Mouse (Mus musculus): ENCODE measurements at regions not wholly inside any gene's neighbourhood (a gene's known extent, or its start where the extent isn't known, plus 50 kb on each side); places are given as distances from the start of the nearest gene placed in this dataset.

DNA sequence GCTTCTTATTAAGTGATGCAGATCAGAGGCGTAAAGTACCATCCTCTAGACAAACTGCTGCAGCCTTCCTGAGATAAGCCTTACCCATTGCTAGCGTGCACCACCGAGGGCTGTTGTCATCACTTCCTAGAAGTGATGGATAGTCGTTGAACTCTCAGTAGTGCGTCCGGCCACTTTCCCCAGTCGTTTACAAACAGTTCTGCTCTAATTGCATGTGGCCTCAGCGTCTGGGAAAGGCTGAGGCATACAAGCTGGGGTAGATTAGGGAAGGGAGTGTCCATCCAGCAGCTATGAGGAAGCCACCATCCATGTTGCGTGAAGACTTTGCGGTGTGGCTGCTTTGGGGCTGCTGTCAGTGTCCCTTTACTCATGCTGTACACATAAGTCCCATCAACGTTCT lies 60.7 kb upstream of the Akap6 start:
- ATAC-seq (ENCODE audit: low FRiP score, low TSS enrichment) (no peak), DNase-seq (no peak)
- Histone ChIP-seq H3K9me3 (ENCODE audit: control insufficient read depth, low read length) (no peaks in the 10 kb centered on the region), H3K36me3 (ENCODE audit: control insufficient read depth, insufficient read depth, low read length) (no peaks in the 10 kb centered on the region), H3K4me2 (ENCODE audit: low read length) (no peak overlapping the region), H3K4me1 (ENCODE audit: control insufficient read depth, insufficient read depth, low read length) (no peaks in the 10 kb centered on the region), H3K4me3 (replicated peaks; ENCODE audit: low read depth, low read length) (no peak overlapping the region), H3K9ac (replicated peaks; ENCODE audit: low read length) (no peak overlapping the region), H3K27ac (replicated peaks; ENCODE audit: low read depth, low read length) (no peak overlapping the region), H3K27me3 (ENCODE audit: control insufficient read depth, insufficient read depth, low read length) (no peaks in the 10 kb centered on the region)
- WGBS, result 87% methylated on average over 11 of the region's 11 CpGs

- H3K9me3 ChIP-seq (ENCODE audit: control insufficient read depth, low read length), result no peaks in the 10 kb centered on the region
- H3K27ac ChIP-seq (replicated peaks; ENCODE audit: low read depth, low read length), result no peak overlapping the region
- DNase-seq, result no peak
- H3K4me3 ChIP-seq (replicated peaks; ENCODE audit: low read depth, low read length), result no peak overlapping the region
- H3K36me3 ChIP-seq (ENCODE audit: control insufficient read depth, insufficient read depth, low read length), result no peaks in the 10 kb centered on the region
- no peaks in the 10 kb centered on the region for H3K4me1 ChIP-seq (ENCODE audit: control insufficient read depth, insufficient read depth, low read length)
- H3K27me3 ChIP-seq (ENCODE audit: control insufficient read depth, insufficient read depth, low read length), result no peaks in the 10 kb centered on the region
- WGBS, result 79% methylated on average over 5 of the region's 5 CpGs
- H3K9ac ChIP-seq (replicated peaks; ENCODE audit: low read length), result no peak overlapping the region
- ATAC-seq (ENCODE audit: low FRiP score, low TSS enrichment), result no peak
- H3K4me2 ChIP-seq (ENCODE audit: low read length), result no peak overlapping the region
Measured at GRCm38 (mm10) chr12:52644059-52644458, 55.1 kb upstream of the Akap6 start.
